Mouse (Mus musculus): ENCODE results near the gene Camk2n1. TPM values are rescaled to one million over a fixed set of nuclear protein-coding genes. Genes with fewer than 3 reads are reported as not detected.

Gene Camk2n1
- total RNA-seq, 2 experiments from 2014 or later: 0.02 TPM; not detected in 1

DNA sequence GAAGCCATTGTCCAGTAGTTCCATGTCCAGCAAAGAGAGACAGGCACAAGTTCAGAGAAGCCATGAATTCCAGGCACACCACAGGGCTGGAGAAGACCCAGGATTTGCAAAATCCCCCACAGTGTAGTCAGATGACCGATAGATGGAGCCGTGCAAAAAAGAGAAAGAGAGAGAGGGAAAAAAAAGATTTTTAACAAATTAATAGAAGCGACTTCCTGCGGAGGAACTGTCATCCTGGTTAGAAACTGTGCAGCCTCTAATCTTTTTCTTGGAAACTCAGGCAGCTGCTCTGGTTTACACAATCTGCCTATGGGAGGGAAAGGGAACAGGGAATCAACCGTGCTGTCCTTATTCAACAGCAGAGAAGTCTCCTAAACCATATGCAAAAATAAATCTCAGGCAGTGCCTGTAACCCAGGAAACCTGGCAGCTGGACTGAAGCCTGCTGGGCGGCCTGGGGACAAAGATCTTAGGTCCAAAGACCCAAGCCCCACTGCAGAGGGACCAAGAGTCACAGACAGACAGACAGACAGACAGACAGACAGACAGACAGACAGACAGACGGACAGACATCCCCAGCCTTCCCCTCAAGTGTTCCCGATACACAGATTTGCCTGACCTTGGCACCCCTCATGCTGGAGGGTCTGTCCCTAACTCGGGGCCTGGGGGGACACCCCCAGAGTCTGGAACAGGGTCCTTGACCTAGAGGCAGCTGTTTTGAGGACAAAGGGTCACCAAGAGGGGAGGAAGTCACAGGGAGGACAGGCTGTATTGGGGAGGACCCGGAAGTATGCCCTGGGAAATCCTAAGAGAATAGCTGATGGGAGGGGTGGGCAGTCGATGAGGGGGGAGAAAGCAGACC lies 9.1 kb downstream of the Camk2n1 start:
- no peak for ATAC-seq (replicated peaks; ENCODE audit: poor library complexity)

DNA sequence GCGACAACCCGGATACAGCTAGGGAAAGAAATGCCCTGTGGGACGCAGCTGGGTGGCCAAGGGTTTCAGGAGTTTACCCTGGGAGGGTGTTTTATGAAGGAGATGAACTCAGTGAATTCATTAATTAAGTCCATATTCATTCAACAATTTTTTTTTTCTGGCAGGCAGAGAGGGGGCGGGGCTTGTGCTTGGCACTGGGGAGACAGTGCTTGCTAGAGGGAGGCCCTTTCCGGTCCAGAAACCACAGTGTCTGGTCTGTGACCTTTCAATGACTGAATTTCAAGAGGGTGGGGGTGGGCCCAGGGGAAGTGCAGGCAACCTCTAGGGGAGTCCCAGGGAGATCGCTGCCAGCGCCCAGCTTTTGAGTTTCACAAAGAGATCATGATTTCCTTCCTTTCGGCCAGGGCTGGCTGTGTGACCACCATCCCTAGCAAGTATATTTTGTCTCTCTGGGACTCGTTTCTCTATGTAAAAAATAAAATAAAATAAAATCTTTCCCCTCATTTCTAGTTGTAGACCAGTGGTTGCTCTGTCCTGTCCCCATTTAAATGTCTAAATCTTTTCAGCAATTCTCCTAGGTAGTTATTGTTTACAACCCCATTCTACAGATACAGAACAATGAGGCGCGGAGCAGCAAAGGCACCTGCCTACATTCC lies 9.8 kb downstream of the Camk2n1 start:
- peak; percentile 94 for ATAC-seq (replicated peaks; ENCODE audit: poor library complexity)

DNA sequence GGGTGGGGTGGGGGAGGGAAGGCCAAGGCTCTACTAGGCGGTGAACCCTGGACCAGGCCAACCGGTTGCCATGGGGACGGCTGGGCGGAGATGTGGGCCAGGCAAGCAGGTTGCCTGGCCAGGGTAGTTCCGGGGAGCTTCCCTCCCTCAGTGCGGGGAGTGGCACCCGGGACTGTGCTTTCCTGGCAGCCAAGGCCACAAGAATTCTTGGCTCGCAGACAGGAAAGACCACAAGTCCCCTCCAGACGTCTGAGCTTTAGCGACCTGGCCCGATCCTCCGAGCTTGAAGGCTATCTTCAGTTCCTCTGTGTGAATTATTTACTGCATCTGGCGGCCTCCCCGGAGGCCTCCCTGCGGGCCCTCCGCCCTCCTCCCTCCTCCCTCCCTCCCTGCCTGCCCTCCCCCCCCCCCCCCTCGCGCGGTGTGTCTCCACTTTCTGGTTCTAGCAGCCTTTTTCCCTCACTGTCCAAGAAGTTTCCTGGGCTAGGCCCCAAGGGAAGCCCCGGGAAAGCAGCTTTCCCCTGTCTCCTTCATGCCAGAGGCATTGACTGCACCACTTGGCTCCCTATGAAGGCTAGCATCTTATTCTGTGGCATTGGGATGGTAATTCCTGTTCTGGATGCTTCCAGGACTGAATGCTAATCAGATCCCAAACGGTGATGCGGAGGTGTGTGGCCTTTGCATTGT lies 10.7 kb downstream of the Camk2n1 start:
- ATAC-seq (replicated peaks; ENCODE audit: poor library complexity): peak; percentile 17

DNA sequence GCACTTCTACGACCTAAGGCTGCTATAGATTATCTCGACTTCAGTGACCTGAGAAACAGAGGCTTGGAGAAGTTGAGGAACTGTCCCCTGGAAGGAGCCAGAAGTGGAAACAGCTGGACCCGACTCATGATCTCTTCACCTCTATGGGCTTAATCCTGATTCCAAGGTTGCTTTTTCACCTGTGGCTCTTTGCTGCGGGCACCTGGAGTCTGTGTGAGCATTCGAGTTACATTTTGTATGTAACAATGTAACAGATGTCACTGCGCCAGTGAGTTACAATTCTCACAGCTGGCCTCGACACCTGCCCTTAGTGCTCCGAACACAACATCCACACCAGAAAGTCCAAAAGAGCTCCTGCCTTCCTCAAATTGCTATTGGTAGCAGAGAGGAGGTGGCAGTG lies 11.3 kb downstream of the Camk2n1 start:
- no peak for ATAC-seq (replicated peaks; ENCODE audit: poor library complexity)

GRCm38 (mm10) chr4:138466690-138467089 lies 12.6 kb downstream of the Camk2n1 start:
- ATAC-seq (replicated peaks; ENCODE audit: poor library complexity): no peak

GRCm38 (mm10) chr4:138467451-138467850 lies 13.3 kb downstream of the Camk2n1 start:
- ATAC-seq (replicated peaks; ENCODE audit: poor library complexity): no peak

- ATAC-seq (replicated peaks; ENCODE audit: poor library complexity): no peak
Measured at GRCm38 (mm10) chr4:138469080-138469479, 15.0 kb downstream of the Camk2n1 start.

- ATAC-seq (replicated peaks; ENCODE audit: poor library complexity): no peak
Measured at GRCm38 (mm10) chr4:138471241-138471640, 17.1 kb downstream of the Camk2n1 start.

DNA sequence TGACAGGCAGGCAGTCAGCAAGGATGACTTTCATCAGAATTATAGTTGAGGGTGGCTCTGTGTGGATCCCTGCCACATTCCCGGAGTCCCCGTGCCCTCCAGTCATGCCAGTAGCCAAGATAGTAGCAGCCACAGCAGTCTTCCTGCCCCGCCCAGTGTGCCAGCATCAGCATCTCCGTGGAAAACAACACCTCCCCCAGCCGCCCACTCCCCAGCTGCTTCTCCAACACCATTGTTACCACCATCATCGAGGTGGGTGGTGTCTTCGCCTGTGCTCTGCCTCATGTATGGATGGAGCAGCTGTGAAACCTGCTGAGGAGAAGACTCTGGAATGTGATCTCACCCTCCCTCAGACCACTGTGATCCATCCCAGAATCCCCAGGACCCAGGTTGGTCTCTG lies 25.5 kb downstream of the Camk2n1 start:
- ATAC-seq (replicated peaks; ENCODE audit: poor library complexity): no peak

- no peak for ATAC-seq (replicated peaks; ENCODE audit: poor library complexity)
Measured at GRCm38 (mm10) chr4:138480962-138481361, 26.8 kb downstream of the Camk2n1 start.

DNA sequence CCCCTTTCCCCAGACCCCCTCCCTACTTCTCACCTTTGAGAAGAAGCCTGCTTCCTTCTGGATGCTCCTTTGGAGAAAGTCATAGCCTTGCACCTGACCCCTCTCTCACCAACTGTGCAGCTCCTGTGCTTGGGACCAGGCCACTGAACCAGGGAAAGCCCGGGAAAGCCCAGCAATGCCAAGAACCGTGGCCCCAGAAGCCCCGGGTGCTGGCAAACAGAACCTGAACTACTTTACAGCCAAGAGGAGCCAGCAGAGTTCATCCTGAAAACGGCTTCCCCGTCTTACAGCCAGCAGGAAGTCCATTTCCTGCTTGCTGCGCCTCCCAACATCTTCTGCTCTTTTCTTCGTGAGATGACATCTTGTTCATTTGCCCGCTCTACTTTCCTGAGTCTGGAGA lies 28.6 kb downstream of the Camk2n1 start:
- ATAC-seq (replicated peaks; ENCODE audit: poor library complexity): no peak

DNA sequence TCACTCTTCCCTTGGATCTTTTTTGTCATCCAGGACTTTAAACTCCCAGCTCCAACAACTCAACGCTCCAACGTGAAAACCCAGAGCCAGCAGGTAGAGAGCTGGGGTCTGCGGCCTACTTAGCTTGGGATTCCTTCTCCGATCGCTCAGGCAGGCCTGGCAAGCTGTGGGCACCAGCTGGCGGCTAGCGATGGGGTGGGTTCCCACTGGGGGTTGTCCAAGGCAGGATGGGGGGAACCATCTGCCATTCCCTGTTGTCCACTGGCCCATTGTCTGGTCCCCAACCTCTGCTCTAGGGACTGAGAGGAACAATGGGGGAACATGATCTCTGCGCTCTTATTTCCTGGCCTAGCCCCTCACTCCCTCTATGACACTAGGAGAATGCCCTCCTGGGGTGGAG lies 34.1 kb downstream of the Camk2n1 start:
- ATAC-seq (replicated peaks; ENCODE audit: poor library complexity): no peak

DNA sequence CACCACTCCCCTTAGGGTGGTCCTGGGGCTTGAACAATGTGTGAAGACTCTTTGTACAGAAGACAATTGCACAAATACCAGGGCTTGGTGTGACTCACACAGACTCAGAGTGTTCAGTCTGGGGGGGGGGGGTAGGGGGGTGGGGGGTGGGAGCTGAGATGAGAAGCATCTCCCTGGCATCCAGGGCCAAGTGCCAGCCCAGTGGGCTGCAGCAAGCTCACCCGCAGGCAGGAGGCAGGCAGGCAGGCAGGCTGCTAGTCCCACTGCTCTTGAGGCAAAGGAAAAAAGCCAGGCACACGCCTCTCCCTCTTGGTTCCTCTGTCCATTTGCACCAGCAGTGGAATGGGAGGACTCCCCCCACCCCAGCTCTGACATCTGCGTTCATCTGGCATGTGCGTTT lies 37.0 kb downstream of the Camk2n1 start:
- no peak for ATAC-seq (replicated peaks; ENCODE audit: poor library complexity)

- peak; percentile 42; the same call in 1 of the 2 replicates for ATAC-seq (replicated peaks; ENCODE audit: poor library complexity)
Measured at GRCm38 (mm10) chr4:138493161-138494001, 39.3 kb downstream of the Camk2n1 start.

DNA sequence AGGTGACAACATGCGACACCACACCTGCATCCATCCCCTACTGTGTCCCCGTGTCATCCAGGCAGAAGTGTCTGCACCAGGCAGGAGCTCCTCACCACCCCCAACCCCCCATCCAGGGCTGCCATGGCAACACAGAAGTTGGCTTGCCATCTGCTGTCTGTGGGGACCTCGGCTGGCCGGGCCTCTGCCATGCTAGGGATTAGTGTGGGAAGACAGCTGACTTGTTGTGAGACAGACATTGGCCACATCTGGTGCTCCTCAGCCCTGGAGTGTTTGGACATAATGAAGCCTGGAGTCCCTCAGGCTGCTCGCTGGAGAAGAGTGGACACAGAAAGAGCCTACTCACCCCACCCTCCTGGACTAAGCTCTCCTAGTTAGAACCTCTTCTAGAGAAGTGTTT lies 40.8 kb downstream of the Camk2n1 start:
- no peak for ATAC-seq (replicated peaks; ENCODE audit: poor library complexity)

GRCm38 (mm10) chr4:138495775-138496174 lies 41.7 kb downstream of the Camk2n1 start:
- no peak for ATAC-seq (replicated peaks; ENCODE audit: poor library complexity)

GRCm38 (mm10) chr4:138496746-138497520 lies 42.8 kb downstream of the Camk2n1 start:
- no peak for ATAC-seq (replicated peaks; ENCODE audit: poor library complexity)

DNA sequence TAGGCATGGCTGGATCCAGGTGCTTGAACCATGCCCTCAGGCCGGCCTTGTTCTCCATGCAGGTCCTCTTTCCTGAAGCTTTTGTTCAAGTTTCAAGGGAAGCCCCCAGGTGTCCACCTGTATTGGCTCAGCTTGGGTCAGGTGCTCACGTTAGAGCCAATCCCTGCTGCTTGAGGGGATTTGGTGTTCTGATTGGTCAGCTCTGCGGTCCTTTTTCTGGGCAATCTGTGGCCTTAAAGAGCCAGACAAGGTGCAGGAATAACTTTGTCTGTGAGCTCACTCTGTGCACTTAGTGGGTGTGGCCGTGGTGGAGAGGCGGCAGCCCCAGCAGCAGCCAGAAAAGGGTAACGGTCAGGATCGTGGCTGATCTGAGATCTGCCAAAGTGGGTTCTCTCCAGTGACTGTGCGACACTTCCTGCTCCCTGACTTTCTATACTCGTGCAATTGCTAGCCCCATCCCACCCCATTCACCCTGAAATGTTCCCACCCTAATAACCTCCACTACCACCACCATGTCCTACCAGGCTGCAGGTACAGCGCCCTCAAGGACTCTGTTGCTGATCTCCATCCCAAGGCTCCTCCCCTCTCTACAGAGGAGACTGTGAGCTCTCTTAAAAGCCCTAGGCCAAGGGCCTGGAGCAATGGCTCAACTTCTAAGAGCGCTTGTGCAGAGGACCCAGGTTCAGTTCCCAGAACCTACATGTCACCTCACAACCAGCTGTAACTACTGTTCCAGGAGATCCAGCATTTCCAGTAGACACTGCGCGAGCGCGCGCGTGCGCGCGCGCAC lies 45.9 kb downstream of the Camk2n1 start:
- ATAC-seq (replicated peaks; ENCODE audit: poor library complexity): no peak

DNA sequence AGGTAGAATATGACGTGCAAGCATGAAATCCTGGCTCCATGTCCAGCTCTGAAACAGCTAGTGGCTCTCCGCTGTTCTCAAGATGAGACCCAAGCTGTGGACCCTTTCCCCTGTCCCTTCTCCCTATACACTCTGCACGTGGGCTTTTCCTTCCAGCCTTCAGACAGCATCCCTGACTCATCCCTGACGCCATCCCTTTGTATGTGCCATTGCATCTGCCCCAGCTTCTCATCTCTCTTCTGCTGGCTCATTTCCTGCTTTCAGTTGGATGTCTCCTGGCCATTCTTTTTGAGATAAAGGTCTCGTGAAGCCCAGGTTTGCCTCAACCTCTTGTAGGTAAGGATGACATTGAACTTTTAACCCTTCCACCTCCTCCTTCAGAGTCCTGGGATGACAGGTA lies 46.9 kb downstream of the Camk2n1 start:
- no peak for ATAC-seq (replicated peaks; ENCODE audit: poor library complexity)
